Mouse (Mus musculus) left cerebral cortex, adult 11 months (tissue): ENCODE results near the gene Cyp2r1.
"Not testable (repeated sequence)": the region's sequence is repeated elsewhere in the genome, so short reads cannot be mapped to it uniquely, and the experiment has no call there.

Experiments
- DNase-seq: peaks from one replicate; pipeline ENCODE4 v3.0.0; 2022; ENCODE audit warnings: low spot score

Cyp2r1 gene

GRCm38 (mm10) chr7:114562531-114563241 is at the start of gene Cyp2r1:
Gene Cyp2r1, minus strand, starts transcription at chr7:114562972.
- peak; percentile 79 for DNase-seq

- not testable (repeated sequence) for DNase-seq
These were observed 31.6 kb upstream of the Cyp2r1 start for GRCm38 (mm10) chr7:114594391-114594790.

- no peak for DNase-seq
These were observed 19.7 kb upstream of the Cyp2r1 start for GRCm38 (mm10) chr7:114582441-114582840.

- DNase-seq = no peak
These were observed 18.4 kb upstream of the Cyp2r1 start for GRCm38 (mm10) chr7:114581200-114581599.

- DNase-seq = peak; percentile 31
These were observed 17.7 kb upstream of the Cyp2r1 start for GRCm38 (mm10) chr7:114580426-114580825.

GRCm38 (mm10) chr7:114577665-114578064 is 14.9 kb upstream of the Cyp2r1 start:
- no peak for DNase-seq

GRCm38 (mm10) chr7:114576931-114577330 is 14.2 kb upstream of the Cyp2r1 start:
- DNase-seq = no peak

GRCm38 (mm10) chr7:114573866-114574265 is 11.1 kb upstream of the Cyp2r1 start:
- DNase-seq = not testable (repeated sequence)

GRCm38 (mm10) chr7:114536179-114536578 is 26.6 kb downstream of the Cyp2r1 start:
- no peak for DNase-seq

GRCm38 (mm10) chr7:114526245-114526644 is 36.5 kb downstream of the Cyp2r1 start:
- DNase-seq = no peak

- DNase-seq = no peak
These were observed 42.6 kb downstream of the Cyp2r1 start for GRCm38 (mm10) chr7:114520122-114520521.

GRCm38 (mm10) chr7:114508879-114509278 is 53.9 kb downstream of the Cyp2r1 start:
- DNase-seq = no peak
